In genomic region chr8:110859651-110860501, GRCm38 (mm10) we compare ENCODE assay signal across 9 mouse cellular contexts. TPM values are rescaled to one million over a fixed set of nuclear protein-coding genes. Genes with fewer than 3 reads are reported as not detected.
DNase-seq lines count a peak whose midpoint lies in the region; ATAC-seq and TF ChIP-seq lines count a peak whose summit lies in the region.
"Had no signal": no experiment of that assay in that cellular context is flagged by ENCODE, and none has a peak within 500 bp of the region (broad histone marks: within the 10 kb centered on the region; RNA-seq: fewer than 3 reads in every experiment).

No protein-coding gene starts in this region.

- no peak overlapping the region for H3K4me2 ChIP-seq in intestine, postnatal 0 days (replicated peaks; ENCODE audit: low read depth)
- no peak overlapping the region for H3K4me2 ChIP-seq in intestine, embryonic 15.5 days (replicated peaks)
- no peak overlapping the region for H3K4me2 ChIP-seq in heart, embryonic 12.5 days

- no peak overlapping the region for H3K27ac ChIP-seq in intestine, postnatal 0 days (ENCODE audit: low read depth, low read length)
- no peak overlapping the region for H3K27ac ChIP-seq in intestine, embryonic 15.5 days
- no peak overlapping the region for H3K27ac ChIP-seq in heart, embryonic 12.5 days (ENCODE audit: poor library complexity, severe bottlenecking)

- TF ChIP-seq CTCF in intestine, postnatal 0 days (IDR thresholded peaks at IDR 0.05; ENCODE audit: low read depth), result peak; percentile 58

- no peak overlapping the region for H3K4me3 ChIP-seq in intestine, postnatal 0 days (ENCODE audit: low read depth, low read length)
- no peak overlapping the region for H3K4me3 ChIP-seq in intestine, embryonic 15.5 days (replicated peaks)
- no peak overlapping the region for H3K4me3 ChIP-seq in heart, embryonic 12.5 days

- H3K4me1 ChIP-seq in intestine, postnatal 0 days (replicated peaks; ENCODE audit: control insufficient read depth, insufficient read depth, low read length), result no peaks in the 10 kb centered on the region
- H3K4me1 ChIP-seq in intestine, embryonic 15.5 days (replicated peaks), result no peaks in the 10 kb centered on the region
- H3K4me1 ChIP-seq in heart, embryonic 12.5 days (replicated peaks), result no peaks in the 10 kb centered on the region

- no peak for ATAC-seq in intestine, postnatal 0 days
- no peak for ATAC-seq in intestine, embryonic 15.5 days
- ATAC-seq in erythroblast, adult 5-6 weeks (replicated peaks; ENCODE audit: low FRiP score, poor library complexity, severe bottlenecking), result peak; percentile 89
- no peak for ATAC-seq in heart, embryonic 12.5 days (ENCODE audit: insufficient number of reproducible peaks, low FRiP score)
- ATAC-seq: forebrain, embryonic 16.5 days had no signal

- H3K27me3 ChIP-seq in intestine, postnatal 0 days (replicated peaks; ENCODE audit: control insufficient read depth, insufficient read depth, low read length), result no peaks in the 10 kb centered on the region
- H3K27me3 ChIP-seq in intestine, embryonic 15.5 days (replicated peaks), result no peaks in the 10 kb centered on the region
- no peaks in the 10 kb centered on the region for H3K27me3 ChIP-seq in heart, embryonic 12.5 days (replicated peaks)

- peaks cover 91% of the 10 kb centered on the region for H3K36me3 ChIP-seq in intestine, postnatal 0 days (ENCODE audit: control insufficient read depth, insufficient read depth)
- peaks cover 26% of the 10 kb centered on the region for H3K36me3 ChIP-seq in intestine, embryonic 15.5 days
- H3K36me3 ChIP-seq in heart, embryonic 12.5 days, result peaks cover 86% of the 10 kb centered on the region

- no peak overlapping the region for H3K9ac ChIP-seq in intestine, postnatal 0 days (ENCODE audit: low read depth, low read length)
- no peak overlapping the region for H3K9ac ChIP-seq in intestine, embryonic 15.5 days
- H3K9ac ChIP-seq in heart, embryonic 12.5 days, result no peak overlapping the region

- DNase-seq in 416B (ENCODE audit: low read depth), result peak; percentile 71
- peak; percentile 46 for DNase-seq in Muller cell, postnatal 12 days (ENCODE audit: inconsistent ontology term)
- DNase-seq in adrenal gland, adult 2 months, result no peak
- DNase-seq in urinary bladder, postnatal 10 days (ENCODE audit: low spot score), result no peak

- no peaks in the 10 kb centered on the region for H3K9me3 ChIP-seq in intestine, postnatal 0 days (ENCODE audit: control insufficient read depth)
- H3K9me3 ChIP-seq in intestine, embryonic 15.5 days, result no peaks in the 10 kb centered on the region
- no peaks in the 10 kb centered on the region for H3K9me3 ChIP-seq in heart, embryonic 12.5 days (replicated peaks)

- WGBS in intestine, postnatal 0 days, result 77% methylated on average over 7 of the region's 7 CpGs
- 80% methylated on average over 7 of the region's 7 CpGs for WGBS in intestine, embryonic 15.5 days
- WGBS in heart, embryonic 12.5 days, result 83% methylated on average over 7 of the region's 7 CpGs

RNA-seq across cellular contexts. Expression of gene Sf3b3, which starts 13.3 kb away (rescaled TPM):
- polyA plus RNA-seq in intestine, postnatal 0 days (2015; fragmentation: Nextera tagmentation; extraction: Ambion mirVana), result 29.7 and 33.4 TPM in 2 replicates
- polyA plus RNA-seq in intestine, embryonic 15.5 days (2015; fragmentation: Nextera tagmentation; extraction: Ambion mirVana), result 123 and 126 TPM in 2 replicates
- total RNA-seq in erythroblast, adult 5-6 weeks (2015; ENCODE audit: low replicate concordance), result 28.8 and 50.5 TPM in 2 replicates
- total RNA-seq in erythroblast, adult 5-6 weeks (2017; ENCODE audit: low replicate concordance), result 41.1 and 52.9 TPM in 2 replicates
- total RNA-seq in adrenal gland, adult 2 months (2021), result 10 to 100 TPM; 64.7 to 65.6 TPM
- polyA plus RNA-seq in adrenal gland, adult 2 months (2012; rRNA removed), result 13.2 and 21.1 TPM in 2 replicates
- 106 and 110 TPM in 2 replicates for polyA plus RNA-seq in heart, embryonic 12.5 days (2016; fragmentation: Nextera tagmentation; extraction: Ambion mirVana)

RNA-seq across cellular contexts. Expression of gene Cog4, which starts 13.5 kb away (rescaled TPM):
- 40.2 and 46.1 TPM in 2 replicates for polyA plus RNA-seq in intestine, postnatal 0 days (2015; fragmentation: Nextera tagmentation; extraction: Ambion mirVana)
- 69.0 and 69.5 TPM in 2 replicates for polyA plus RNA-seq in intestine, embryonic 15.5 days (2015; fragmentation: Nextera tagmentation; extraction: Ambion mirVana)
- 3.6 and 8.1 TPM in 2 replicates for total RNA-seq in erythroblast, adult 5-6 weeks (2015; ENCODE audit: low replicate concordance)
- 25.8 and 42.4 TPM in 2 replicates for total RNA-seq in erythroblast, adult 5-6 weeks (2017; ENCODE audit: low replicate concordance)
- total RNA-seq in adrenal gland, adult 2 months (2021), result 10 to 100 TPM; 85.3 to 87.0 TPM
- 21.0 and 21.3 TPM in 2 replicates for polyA plus RNA-seq in adrenal gland, adult 2 months (2012; rRNA removed)
- 65.2 and 65.7 TPM in 2 replicates for polyA plus RNA-seq in heart, embryonic 12.5 days (2016; fragmentation: Nextera tagmentation; extraction: Ambion mirVana)

RNA-seq across cellular contexts. Expression of gene Fuk, which starts 42.4 kb away (rescaled TPM):
- 6.2 and 6.9 TPM in 2 replicates for polyA plus RNA-seq in intestine, postnatal 0 days (2015; fragmentation: Nextera tagmentation; extraction: Ambion mirVana)
- polyA plus RNA-seq in intestine, embryonic 15.5 days (2015; fragmentation: Nextera tagmentation; extraction: Ambion mirVana), result 10.2 and 13.2 TPM in 2 replicates
- 0.58 and 3.3 TPM in 2 replicates for total RNA-seq in erythroblast, adult 5-6 weeks (2015; ENCODE audit: low replicate concordance)
- total RNA-seq in erythroblast, adult 5-6 weeks (2017; ENCODE audit: low replicate concordance), result 0.68 and 0.98 TPM in 2 replicates
- total RNA-seq in adrenal gland, adult 2 months (2021), result 10 to 100 TPM in 1 of 2 experiments, 1 to 10 TPM in 1; 6.7 to 11.5 TPM
- polyA plus RNA-seq in adrenal gland, adult 2 months (2012; rRNA removed), result 20.4 and 22.0 TPM in 2 replicates
- polyA plus RNA-seq in heart, embryonic 12.5 days (2016; fragmentation: Nextera tagmentation; extraction: Ambion mirVana), result 10.0 and 10.2 TPM in 2 replicates

RNA-seq across cellular contexts. Expression of gene Il34, which starts 54.2 kb away (rescaled TPM):
- 2.7 and 3.0 TPM in 2 replicates for polyA plus RNA-seq in intestine, postnatal 0 days (2015; fragmentation: Nextera tagmentation; extraction: Ambion mirVana)
- polyA plus RNA-seq in intestine, embryonic 15.5 days (2015; fragmentation: Nextera tagmentation; extraction: Ambion mirVana), result 1.1 and 2.6 TPM in 2 replicates
- total RNA-seq in erythroblast, adult 5-6 weeks (2015; ENCODE audit: low replicate concordance), result not detected in 2 replicates
- total RNA-seq in erythroblast, adult 5-6 weeks (2017; ENCODE audit: low replicate concordance), result 0.43 TPM in 1 of 2 replicates, not detected in the other
- 10 to 100 TPM; 42.8 to 63.0 TPM for total RNA-seq in adrenal gland, adult 2 months (2021)
- 115 and 187 TPM in 2 replicates for polyA plus RNA-seq in adrenal gland, adult 2 months (2012; rRNA removed)
- 0.13 and 0.32 TPM in 2 replicates for polyA plus RNA-seq in heart, embryonic 12.5 days (2016; fragmentation: Nextera tagmentation; extraction: Ambion mirVana)

RNA-seq across cellular contexts. Expression of gene St3gal2, which starts 59.8 kb away (rescaled TPM):
- 4.9 and 5.1 TPM in 2 replicates for polyA plus RNA-seq in intestine, postnatal 0 days (2015; fragmentation: Nextera tagmentation; extraction: Ambion mirVana)
- 13.0 and 15.3 TPM in 2 replicates for polyA plus RNA-seq in intestine, embryonic 15.5 days (2015; fragmentation: Nextera tagmentation; extraction: Ambion mirVana)
- 60.1 and 66.5 TPM in 2 replicates for total RNA-seq in erythroblast, adult 5-6 weeks (2015; ENCODE audit: low replicate concordance)
- 66.0 and 95.1 TPM in 2 replicates for total RNA-seq in erythroblast, adult 5-6 weeks (2017; ENCODE audit: low replicate concordance)
- total RNA-seq in adrenal gland, adult 2 months (2021), result 10 to 100 TPM; 14.2 to 29.5 TPM
- polyA plus RNA-seq in adrenal gland, adult 2 months (2012; rRNA removed), result 19.4 and 20.2 TPM in 2 replicates
- 27.1 and 27.6 TPM in 2 replicates for polyA plus RNA-seq in heart, embryonic 12.5 days (2016; fragmentation: Nextera tagmentation; extraction: Ambion mirVana)

Comparison
In these comparisons a context has a peak if more than half of its experiments do, and no peak if none do; other contexts are left out.
1. DNase-seq: peak in 416B (single experiment) and Muller cell, postnatal 12 days (single experiment); none in adrenal gland, adult 2 months (single experiment) and urinary bladder, postnatal 10 days (single experiment).